Mouse (Mus musculus) lung, embryonic 14.5 days (tissue): ENCODE results near the gene Zfp592. TPM values are rescaled to one million over a fixed set of nuclear protein-coding genes. Genes with fewer than 3 reads are reported as not detected.

Experiments
- ATAC-seq: fragments of 200-750 bp; cut with Nextera tagmentation; 2 replicates; pipeline ENCODE4 v1.8.0; 2017; ENCODE audit warnings: mild to moderate bottlenecking, moderate TSS enrichment, moderate library complexity; ENCODE audit not compliant: insufficient read depth
- DNase-seq: peaks from one replicate; pipeline ENCODE4 v3.0.0-alpha.2; 2015
- H3K27ac ChIP-seq: fragments of 300-500 bp; sonication (generic); 2 replicates; pipeline ENCODE4 v1.5.1; 2014; ENCODE audit warnings: low read depth, mild to moderate bottlenecking, moderate library complexity
- H3K27me3 ChIP-seq: fragments of 300-500 bp; sonication (generic); 2 replicates; pipeline ENCODE4 v1.6.1; 2014; ENCODE audit warnings: low read length, control low read depth; ENCODE audit not compliant: insufficient read depth
- H3K36me3 ChIP-seq: fragments of 300-500 bp; sonication (generic); 2 replicates; pipeline ENCODE4 v1.6.1; 2014; ENCODE audit warnings: control low read depth; ENCODE audit not compliant: insufficient read depth
- H3K4me1 ChIP-seq: fragments of 300-500 bp; sonication (generic); 2 replicates; pipeline ENCODE4 v1.6.1; 2014; ENCODE audit warnings: antibody characterized with exemption, control low read depth; ENCODE audit not compliant: insufficient read depth
- H3K4me2 ChIP-seq: fragments of 300-500 bp; sonication (generic); 2 replicates; pipeline ENCODE4 v1.6.1; 2014; ENCODE audit warnings: mild to moderate bottlenecking
- H3K4me3 ChIP-seq: fragments of 300-500 bp; sonication (generic); 2 replicates; pipeline ENCODE4 v1.5.1; 2014; ENCODE audit warnings: low read depth, low read length
- H3K9ac ChIP-seq: fragments of 300-500 bp; sonication (generic); 2 replicates; pipeline ENCODE4 v1.6.1; 2014
- H3K9me3 ChIP-seq: fragments of 300-500 bp; sonication (generic); 2 replicates; pipeline ENCODE4 v1.6.1; 2016; ENCODE audit warnings: low read depth, low read length, control low read depth
- CTCF ChIP-seq: IDR thresholded peaks from 2 replicates; pipeline ENCODE4 v1.5.1; 2016; ENCODE audit warnings: antibody characterized with exemption, low read depth
- WGBS: fragments of 180-500 bp; shearing (Covaris S2); extraction: QIAGEN DNeasy Blood & Tissue Kit; methylation state at CpG from one replicate; pipeline ENCODE4 v1.1.7; 2014; 5-methylcytosine and 5-hydroxymethylcytosine counted together
- polyA plus RNA-seq: library from polyadenylated mRNA; unstranded; fragments of >200 nt; fragmentation: Nextera tagmentation; extraction: Ambion mirVana; gene quantifications from 2 replicates; pipeline ENCODE4 v1.2.1, GENCODE M21; 2014

The Zfp592 gene
- polyA plus RNA-seq = 18.1 and 19.7 TPM in 2 replicates

DNA sequence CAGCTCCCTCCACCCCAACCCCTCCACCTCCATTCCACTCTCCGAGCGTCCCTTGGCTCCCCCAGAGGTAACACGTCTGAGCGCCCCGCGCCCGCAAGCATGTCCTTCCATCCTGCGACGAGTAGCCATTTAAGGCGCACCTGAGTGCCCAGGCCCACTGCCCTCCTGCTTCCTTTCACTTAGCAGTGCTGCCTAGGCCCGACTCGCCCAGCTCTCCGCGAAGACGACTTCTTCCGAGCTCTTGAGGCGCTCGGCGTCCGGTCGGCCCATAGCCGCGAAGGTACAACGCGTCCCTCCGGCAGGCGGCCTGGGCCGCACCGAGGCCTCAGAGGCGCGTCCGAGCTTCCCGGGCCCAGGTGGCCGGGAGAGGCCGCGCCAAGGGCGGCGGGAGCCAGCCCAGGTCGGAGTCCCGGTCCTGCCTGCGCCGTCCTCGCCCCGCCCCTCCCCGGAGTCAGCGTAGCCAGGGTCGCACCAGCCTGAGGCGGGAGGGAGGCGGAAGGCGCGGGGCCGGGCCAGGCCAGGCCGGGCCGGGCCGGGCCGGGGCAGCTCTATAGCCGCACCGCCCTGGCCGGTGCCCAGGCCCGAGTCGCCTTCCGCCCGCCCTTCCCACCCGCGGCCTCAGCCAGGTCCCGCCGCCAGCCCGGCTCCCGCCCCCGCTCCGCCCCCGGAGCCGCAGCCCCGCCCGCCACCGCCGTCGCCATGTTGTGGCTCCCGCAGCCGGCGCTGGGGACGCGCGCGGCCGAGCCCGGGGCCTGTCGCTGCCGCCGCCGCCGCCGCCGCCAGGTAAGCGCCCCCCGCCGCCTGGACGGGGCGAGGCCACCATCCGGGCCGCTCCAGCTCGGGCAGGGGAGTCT lies at the start of gene Zfp592:
TSS of gene Zfp592 (plus strand) at position 702 of the 854 bp plus-strand sequence.
- TF ChIP-seq CTCF = no peak
- peak; percentile 87 for DNase-seq
- ATAC-seq = peak; percentile 94
- H3K9ac ChIP-seq = peak within 1 kb of the TSS; percentile 96
- H3K4me1 ChIP-seq = 0 out of 2 replicates have a peak, but pooled peaks cover 9% of the 10 kb centered on the region
- peak within 1 kb of the TSS; percentile 95 for H3K4me3 ChIP-seq
- peak within 1 kb of the TSS; percentile 94 for H3K27ac ChIP-seq
- H3K27me3 ChIP-seq = no peaks in the 10 kb centered on the region
- H3K9me3 ChIP-seq = no peaks in the 10 kb centered on the region
- peak within 1 kb of the TSS; percentile 84 for H3K4me2 ChIP-seq
- under 1% methylated on average over 67 of the region's 102 CpGs for WGBS
- H3K36me3 ChIP-seq = 0 out of 2 replicates have a peak, but pooled peaks cover 3% of the 10 kb centered on the region

DNA sequence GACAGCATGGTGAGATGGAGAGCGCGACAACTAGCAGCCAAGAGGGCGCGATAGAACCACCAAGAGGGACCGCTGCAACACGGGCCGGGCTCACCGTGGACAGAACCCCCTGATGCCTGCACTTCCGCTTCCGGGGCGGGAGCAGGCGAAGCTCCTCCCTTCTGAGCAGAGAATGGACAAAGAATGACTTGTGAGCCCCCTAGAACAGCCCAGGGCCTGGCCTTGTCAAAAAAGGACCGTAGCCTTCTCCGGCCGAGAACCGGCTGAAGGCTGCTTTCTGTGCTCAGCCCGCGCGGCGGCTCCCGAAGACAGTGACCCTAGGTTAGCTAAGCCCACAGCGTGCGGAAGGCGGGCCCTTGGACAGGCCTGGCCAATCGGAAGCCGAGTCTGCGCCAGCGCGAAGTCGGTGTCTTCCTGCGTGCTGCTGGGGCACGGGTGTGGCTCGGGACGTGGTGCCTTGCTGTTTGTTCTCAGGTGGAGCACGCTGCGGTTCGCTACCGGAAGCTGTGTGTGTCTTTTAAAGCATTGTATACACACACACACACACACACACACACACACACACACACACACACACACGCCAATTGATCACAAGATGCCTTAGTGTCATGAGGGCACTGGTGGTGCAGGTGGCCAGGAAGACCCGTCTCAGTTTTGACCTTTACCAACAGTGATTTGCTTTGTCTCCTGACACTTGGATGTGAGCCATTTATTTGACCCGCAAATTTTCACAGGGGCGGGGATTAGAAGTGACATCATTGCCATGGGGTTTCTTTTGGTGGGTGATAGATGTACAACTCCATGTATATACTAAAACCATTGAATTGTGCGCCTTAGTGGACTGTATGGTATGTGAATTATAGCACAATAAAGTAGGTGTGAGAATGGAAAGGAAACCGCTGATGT lies 45.8 kb upstream of the Zfp592 start, which contains the start of gene Sec11a:
TSS of gene Sec11a (minus strand) at position 336 of the 906 bp plus-strand sequence.
- TF ChIP-seq CTCF = no peak
- ATAC-seq (peak; percentile 100), DNase-seq (peak; percentile 95)
- peak within 1 kb of the TSS; percentile 92 for H3K9ac ChIP-seq
- H3K27ac ChIP-seq = peak within 1 kb of the TSS; percentile 96
- peak within 1 kb of the TSS; percentile 91 for H3K4me2 ChIP-seq
- 2% methylated on average over 44 of the region's 44 CpGs for WGBS
- H3K9me3 ChIP-seq = no peaks in the 10 kb centered on the region
- 0 out of 2 replicates have a peak, but pooled peaks cover 6% of the 10 kb centered on the region for H3K36me3 ChIP-seq
- peak within 1 kb of the TSS; percentile 85 for H3K4me3 ChIP-seq
- H3K27me3 ChIP-seq = no peaks in the 10 kb centered on the region
- H3K4me1 ChIP-seq = no peaks in the 10 kb centered on the region

DNA sequence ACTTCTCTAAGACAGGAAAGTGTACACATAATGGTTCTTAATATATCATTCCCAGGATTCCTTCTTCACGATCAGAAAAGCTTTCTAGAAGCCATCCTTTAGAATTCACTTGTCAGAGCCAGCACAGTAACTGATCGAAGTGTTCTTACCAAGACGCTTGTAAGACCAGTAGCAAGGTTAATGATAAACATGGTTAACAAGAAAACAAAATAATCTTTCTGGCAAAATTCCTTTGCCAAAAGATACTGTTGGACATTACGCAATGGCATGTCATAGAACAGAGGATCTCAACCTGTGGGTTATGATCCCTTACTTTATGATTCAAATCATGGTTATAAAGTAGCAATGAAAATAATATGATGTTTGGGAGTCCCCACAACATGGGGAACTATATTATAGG lies 42.0 kb upstream of the Zfp592 start:
- Histone ChIP-seq H3K9me3 (no peaks in the 10 kb centered on the region), H3K4me3 (no peak overlapping the region), H3K9ac (no peak overlapping the region), H3K27ac (no peak overlapping the region), H3K4me1 (no peaks in the 10 kb centered on the region), H3K4me2 (no peak overlapping the region), H3K27me3 (no peaks in the 10 kb centered on the region), H3K36me3 (no peaks in the 10 kb centered on the region)
- ATAC-seq (no peak), DNase-seq (no peak)
- 70% methylated on average over 4 of the region's 4 CpGs for WGBS
- TF ChIP-seq CTCF = no peak

DNA sequence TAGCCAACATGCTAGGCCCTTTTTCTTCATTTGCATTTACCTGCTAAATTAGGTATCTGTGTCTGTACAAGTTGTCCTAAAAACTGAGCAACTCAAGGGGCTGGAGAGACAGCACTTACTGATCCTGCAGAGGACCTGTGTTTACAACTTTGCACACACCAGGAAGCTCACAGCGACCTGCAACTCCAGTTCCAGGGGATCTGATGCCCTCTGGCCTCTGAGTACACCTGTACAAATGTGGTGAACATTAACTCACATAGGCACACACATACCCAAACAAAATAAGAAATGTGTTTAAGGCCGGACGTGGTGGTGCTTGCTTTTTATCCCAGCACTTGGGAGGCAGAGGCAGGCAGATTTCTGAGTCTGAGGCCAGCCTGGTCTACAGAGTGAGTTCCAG lies 41.3 kb upstream of the Zfp592 start:
- Histone ChIP-seq H3K9ac (no peak overlapping the region), H3K27me3 (no peaks in the 10 kb centered on the region), H3K4me3 (no peak overlapping the region), H3K4me2 (no peak overlapping the region), H3K27ac (no peak overlapping the region), H3K9me3 (no peaks in the 10 kb centered on the region), H3K36me3 (no peaks in the 10 kb centered on the region), H3K4me1 (no peaks in the 10 kb centered on the region)
- ATAC-seq (no peak), DNase-seq (no peak)
- TF ChIP-seq CTCF = no peak
- 60% methylated on average over 3 of the region's 3 CpGs for WGBS

DNA sequence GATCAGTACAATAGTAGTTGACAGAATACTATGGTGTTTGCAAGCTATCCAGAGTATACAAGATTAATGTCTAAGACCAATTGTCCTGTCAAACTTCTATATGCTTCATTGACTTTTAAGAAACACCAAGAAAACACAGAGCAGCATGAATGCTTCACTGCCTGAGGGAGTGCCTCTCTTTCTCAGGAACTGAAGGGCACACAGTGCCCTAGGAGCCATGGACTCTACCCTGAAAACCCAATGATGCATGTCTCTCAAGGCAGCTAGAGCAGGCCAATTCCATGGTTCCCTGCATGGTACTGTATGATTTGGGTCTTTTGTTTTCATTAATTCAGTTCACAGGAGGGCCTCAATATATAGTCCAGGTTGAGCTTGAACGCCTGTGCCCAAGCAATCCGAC lies 39.2 kb upstream of the Zfp592 start:
- Histone ChIP-seq H3K4me1 (no peaks in the 10 kb centered on the region), H3K9me3 (no peaks in the 10 kb centered on the region), H3K27me3 (no peaks in the 10 kb centered on the region), H3K4me3 (no peak overlapping the region), H3K4me2 (no peak overlapping the region), H3K9ac (no peak overlapping the region), H3K27ac (no peak overlapping the region), H3K36me3 (no peaks in the 10 kb centered on the region)
- no peak for TF ChIP-seq CTCF
- 73% methylated on average over 2 of the region's 2 CpGs for WGBS
- DNase-seq = no peak
- ATAC-seq = no peak

DNA sequence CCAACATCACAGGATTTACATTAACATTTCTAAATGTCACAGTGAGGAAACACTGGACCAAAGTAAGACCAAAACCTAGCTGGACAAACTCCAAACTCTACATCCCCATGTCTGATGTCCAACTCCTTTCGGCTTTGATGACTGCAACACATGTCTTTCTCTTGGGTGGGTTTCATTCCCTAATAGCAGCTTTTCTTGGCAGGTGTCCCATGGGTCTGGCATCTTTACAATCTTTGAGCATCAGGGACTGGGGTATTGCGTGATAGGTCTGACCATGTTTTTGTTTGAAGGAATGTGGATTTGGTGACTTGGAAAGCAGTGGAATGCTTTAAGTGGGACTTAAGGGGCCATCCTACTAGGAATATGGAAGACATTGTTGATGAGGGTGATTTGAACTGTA lies 36.6 kb upstream of the Zfp592 start:
- WGBS = 65% methylated on average over 2 of the region's 2 CpGs

More for the DNA sequence above, 36.6 kb upstream of the Zfp592 start:
- Histone ChIP-seq H3K9me3 (no peaks in the 10 kb centered on the region), H3K4me1 (no peaks in the 10 kb centered on the region), H3K9ac (no peak overlapping the region), H3K4me3 (no peak overlapping the region), H3K4me2 (no peak overlapping the region), H3K36me3 (no peaks in the 10 kb centered on the region), H3K27ac (no peak overlapping the region), H3K27me3 (no peaks in the 10 kb centered on the region)
- no peak for TF ChIP-seq CTCF
- ATAC-seq (no peak), DNase-seq (no peak)
